Mouse (Mus musculus) retina, embryonic 14.5 days (tissue): Measurements from ENCODE around the gene Gm6034.
"Not testable (repeated sequence)": the region's sequence is repeated elsewhere in the genome, so short reads cannot be mapped to it uniquely, and the experiment has no call there.

Experiments
- DNase-seq: peaks from one replicate; pipeline ENCODE4 v3.0.0-alpha.2; 2015; ENCODE audit warnings: low spot score

Gm6034 gene

DNA sequence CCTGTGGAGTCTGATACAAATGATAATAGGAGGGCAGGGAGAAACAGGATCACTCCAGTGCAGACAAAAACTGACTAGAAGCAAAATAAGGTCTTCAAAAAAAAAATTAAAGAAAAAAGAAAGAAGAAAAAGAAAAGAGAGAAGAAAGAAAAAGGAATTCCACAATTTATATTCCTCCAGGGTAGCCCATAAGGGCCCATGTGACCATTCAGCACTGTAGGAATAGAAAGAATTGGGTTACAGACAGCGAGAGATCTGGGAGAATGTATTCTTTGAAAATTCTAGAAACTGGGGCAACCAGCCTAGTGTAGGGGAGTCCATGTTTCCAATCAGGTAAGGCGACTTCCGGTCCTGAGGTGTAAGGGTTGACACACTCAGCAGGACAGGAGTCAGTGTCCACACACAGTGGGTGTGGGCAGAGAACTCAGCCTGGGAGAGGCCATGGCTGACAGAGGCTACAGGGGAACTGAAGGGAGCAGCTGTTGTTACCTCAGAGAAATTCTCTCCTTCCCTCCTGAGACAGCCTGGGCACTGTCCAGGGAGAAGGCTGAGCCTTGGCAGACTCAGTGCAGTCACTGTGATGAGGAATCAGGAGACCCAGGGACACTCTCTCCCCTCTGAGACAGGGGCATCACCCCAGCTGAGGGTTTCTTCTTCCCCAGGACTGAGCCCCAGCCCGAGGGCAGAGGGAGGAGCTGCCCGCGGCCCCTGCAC is 39.9 kb downstream of the Gm6034 start:
- not testable (repeated sequence) for DNase-seq

DNA sequence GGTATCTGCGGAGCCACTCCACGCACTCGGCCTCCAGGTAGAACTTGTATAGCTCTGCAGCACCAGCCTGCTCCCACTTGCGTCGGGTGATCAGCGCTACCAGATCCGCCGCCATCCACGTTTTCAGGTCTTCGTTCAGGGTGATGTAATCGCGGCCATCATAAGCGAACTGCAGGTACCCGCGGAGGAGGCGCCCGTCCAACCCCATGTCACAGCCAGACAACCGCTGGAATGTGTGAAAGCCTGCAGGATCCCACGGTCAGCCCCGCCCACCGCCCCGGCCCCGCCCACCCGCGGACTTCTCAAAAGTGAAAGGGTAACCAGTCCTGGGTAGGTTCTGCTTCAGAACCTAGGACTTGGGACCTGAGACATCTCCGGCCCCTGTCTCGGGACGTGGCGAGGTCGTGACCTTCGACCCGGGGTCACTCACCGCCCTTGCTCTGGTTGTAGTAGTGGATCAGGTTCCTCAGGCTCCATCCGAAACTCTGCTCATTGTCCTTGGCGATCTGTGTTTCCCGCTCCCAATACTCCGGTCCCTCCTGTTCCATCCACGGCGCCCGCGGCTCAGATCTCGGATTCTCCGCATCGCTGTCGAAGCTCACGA is 40.6 kb downstream of the Gm6034 start:
- peak; percentile 54 for DNase-seq

DNA sequence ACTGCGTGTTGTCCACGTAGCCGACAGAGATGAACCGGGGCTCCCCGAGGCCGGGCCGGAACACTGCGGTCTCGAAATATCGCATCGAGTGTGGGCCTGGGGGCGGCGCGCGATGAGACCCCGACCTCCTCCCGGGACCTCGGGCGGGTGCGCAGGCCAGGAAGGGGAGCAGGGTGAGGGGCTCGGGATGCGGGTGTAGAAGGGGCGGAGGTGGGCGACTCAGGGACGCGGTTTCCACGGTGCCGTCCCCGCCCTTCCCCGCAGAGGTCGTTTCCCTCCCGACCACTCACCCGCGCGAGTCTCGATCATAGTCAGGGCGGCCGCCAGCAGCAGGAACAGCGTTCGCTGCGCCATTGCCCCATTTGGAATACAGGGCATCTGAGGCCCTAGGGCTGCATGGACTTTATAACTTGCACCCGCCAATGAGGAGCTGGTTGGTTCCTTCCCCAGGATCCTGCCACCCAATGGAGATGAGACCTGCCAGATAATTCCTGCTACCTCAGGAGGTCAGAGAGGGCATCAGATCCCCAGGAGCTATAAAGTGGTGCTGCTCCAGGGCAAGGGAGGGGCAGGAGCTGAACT is 41.2 kb downstream of the Gm6034 start:
- DNase-seq: no peak

DNA sequence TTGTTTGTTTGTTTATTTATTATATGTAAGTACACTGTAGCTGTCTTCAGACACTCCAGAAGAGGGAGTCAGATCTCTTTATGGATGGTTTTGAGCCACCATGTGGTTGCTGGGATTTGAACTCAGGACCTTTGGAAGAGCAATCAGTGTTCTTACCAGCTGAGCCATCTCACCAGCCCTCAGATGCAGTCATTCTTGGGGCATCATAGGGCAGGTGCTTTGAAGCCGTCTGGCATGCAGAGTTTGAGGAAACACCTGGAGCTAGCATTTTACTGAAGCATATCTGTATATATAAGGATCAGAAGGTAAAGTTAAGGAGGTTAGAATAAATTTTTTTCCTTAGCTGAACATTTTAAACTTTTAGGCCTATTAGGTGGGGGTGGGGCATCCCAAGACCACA is 43.2 kb downstream of the Gm6034 start:
- not testable (repeated sequence) for DNase-seq

DNA sequence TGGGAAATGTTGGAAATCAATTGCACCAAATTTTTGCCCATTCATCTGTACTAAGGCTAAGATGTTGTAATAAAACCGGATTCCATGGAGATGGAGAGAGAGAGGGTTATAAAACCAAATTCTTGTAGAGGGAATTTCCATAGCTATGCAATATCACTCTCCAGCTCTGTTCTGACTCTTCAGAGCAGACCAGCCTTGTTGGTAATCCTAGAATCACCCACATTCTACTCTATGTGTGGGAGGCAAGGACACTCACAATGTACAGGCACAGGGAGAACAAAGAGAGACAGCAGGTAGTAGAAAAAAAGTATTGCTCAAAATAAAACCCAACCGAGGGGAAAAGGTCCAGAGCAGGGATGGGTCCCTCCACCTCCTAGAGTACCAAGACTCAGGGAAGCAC is 49.2 kb downstream of the Gm6034 start:
- DNase-seq: not testable (repeated sequence)

DNA sequence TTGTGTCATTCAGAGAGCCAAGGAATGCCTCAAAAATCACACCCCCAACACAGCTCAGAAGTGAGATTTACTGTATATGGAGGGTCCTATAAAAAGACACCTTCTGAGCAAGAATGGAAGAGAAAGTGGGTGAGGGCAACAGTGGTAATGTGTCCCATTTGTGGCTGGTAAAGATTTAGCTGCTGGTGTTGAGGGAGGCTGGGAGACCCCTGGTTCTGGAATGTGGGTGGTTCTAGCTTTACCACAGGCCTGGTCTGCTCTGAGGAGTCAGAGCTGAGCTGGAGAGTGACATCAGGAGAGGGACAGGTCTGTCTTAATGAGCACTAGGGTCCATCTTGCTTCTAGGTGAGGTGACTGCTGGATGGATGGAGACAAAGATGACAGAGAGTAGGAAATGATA is 49.8 kb downstream of the Gm6034 start:
- not testable (repeated sequence) for DNase-seq

DNA sequence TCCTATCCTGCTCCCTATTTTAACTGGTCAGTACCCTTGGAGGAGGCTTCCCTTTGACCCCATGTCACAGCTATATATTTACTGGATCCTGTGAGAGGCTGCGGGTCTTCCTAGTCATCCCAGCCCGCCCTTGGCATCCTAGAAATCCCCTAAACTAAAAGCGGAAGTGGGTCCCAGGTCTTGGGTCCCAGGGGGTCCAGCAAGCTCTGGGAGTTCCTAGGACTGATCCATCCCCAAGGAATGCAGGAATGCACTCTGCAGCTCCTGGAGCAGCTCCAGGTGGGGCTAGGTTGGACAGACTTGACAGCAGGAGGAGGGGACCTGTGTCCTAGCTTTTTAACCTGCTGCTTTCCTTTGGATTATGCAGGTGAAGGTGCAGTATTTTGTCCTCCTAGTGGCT is 51.2 kb downstream of the Gm6034 start:
- DNase-seq: no peak

DNA sequence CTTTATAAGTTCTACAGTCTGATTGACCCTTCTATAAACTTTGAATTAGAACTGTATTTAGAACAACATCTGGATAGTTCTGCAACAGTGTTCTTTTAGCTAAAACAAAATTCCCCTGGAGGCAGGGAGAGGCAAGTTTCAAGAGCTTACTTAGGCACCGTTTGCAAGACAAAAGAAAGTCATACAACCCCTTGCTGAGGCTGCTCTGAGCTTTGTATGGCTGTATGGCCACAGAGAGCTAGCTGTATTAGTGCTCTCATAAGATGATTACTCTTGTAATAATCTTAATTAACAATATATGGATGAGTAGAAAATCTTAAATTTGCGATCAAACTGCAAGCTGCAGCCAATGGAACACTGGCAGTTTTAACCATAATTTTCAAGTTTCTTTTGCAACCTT is 56.8 kb downstream of the Gm6034 start:
- not testable (repeated sequence) for DNase-seq

DNA sequence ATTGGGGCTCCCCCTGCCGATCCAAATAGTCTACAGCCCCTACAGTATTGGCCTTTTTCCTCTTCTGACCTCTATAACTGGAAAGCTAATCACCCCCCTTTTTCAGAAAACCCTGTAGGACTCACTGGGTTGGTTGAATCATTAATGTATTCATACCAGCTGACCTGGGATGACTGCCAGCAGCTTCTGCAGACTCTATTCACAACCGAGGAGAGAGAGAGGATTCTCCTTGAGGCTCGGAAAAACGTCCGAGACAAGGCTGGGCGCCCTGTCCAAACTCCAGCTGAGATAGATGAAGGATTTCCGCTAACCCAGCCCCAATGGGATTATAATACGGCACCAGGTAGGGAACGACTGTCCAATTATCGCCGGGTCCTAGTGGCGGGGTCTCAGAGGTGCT is 59.3 kb downstream of the Gm6034 start:
- DNase-seq: not testable (repeated sequence)
